Mouse (Mus musculus) MEL (cell line): ENCODE measurements around the gene Kcnk10. TPM values are rescaled to one million over a fixed set of nuclear protein-coding genes. Genes with fewer than 3 reads are reported as not detected.

Source experiments
- DNase-seq: peaks from one replicate; pipeline ENCODE4 v3.0.0; 2011; ENCODE audit warnings: low read depth, low spot score
- H3K27ac ChIP-seq: 2 replicates; pipeline ENCODE4 v1.5.1; 2012; ENCODE audit warnings: low read depth, mild to moderate bottlenecking, control low read depth, low read length, moderate library complexity; ENCODE audit not compliant: control insufficient read depth
- H3K27me3 ChIP-seq, 2 experiments: fragments of 150-350 bp in 1 of 2; sonication (generic) in 1 of 2; 2 replicates each; pipeline ENCODE4 v1.6.1; 2012; ENCODE audit warnings: low read length in 2 of 2, mild to moderate bottlenecking in 2 of 2, improper control_type of control experiment in 1 of 2, moderate library complexity in 1 of 2; ENCODE audit not compliant: insufficient read depth in 2 of 2, control insufficient read depth in 1 of 2
- H3K36me3 ChIP-seq, 2 experiments: 2 replicates each; pipeline ENCODE4 v1.6.1; 2012 to 2014; ENCODE audit warnings: low read length in 2 of 2, improper control_type of control experiment in 1 of 2, inconsistent platforms in 1 of 2, mild to moderate bottlenecking in 1 of 2; ENCODE audit not compliant: insufficient read depth in 2 of 2, control insufficient read depth in 1 of 2
- H3K4me1 ChIP-seq, 2 experiments: fragments of 150-350 bp in 1 of 2; sonication (generic) in 1 of 2; 2 replicates each; pipeline ENCODE4 v1.6.1; 2012; ENCODE audit warnings: low read length in 2 of 2, improper control_type of control experiment in 1 of 2, mild to moderate bottlenecking in 1 of 2; ENCODE audit not compliant: insufficient read depth in 2 of 2, control insufficient read depth in 1 of 2
- H3K4me3 ChIP-seq, 2 experiments: fragments of 150-350 bp in 1 of 2; sonication (generic) in 1 of 2; 2 replicates each; pipeline ENCODE4 v1.5.1; 2012; ENCODE audit warnings: low read depth in 2 of 2, low read length in 2 of 2, mild to moderate bottlenecking in 2 of 2, moderate library complexity in 2 of 2, control low read depth in 1 of 2, improper control_type of control experiment in 1 of 2; ENCODE audit not compliant: control insufficient read depth in 1 of 2, insufficient read depth in 1 of 2
- H3K79me2 ChIP-seq: 2 replicates; pipeline ENCODE4 v1.6.1; 2012; ENCODE audit warnings: mild to moderate bottlenecking, low read length, moderate library complexity; ENCODE audit not compliant: control insufficient read depth, poor library complexity, insufficient read depth
- H3K9ac ChIP-seq: 2 replicates; pipeline ENCODE4 v1.6.1; 2012; ENCODE audit warnings: low read depth, mild to moderate bottlenecking, control low read depth, low read length, moderate library complexity; ENCODE audit not compliant: control insufficient read depth, poor library complexity, severe bottlenecking
- H3K9me3 ChIP-seq: fragments of 150-350 bp; sonication (generic); replicated peaks from 2 replicates; pipeline ENCODE4 v1.6.1; 2012; ENCODE audit warnings: mild to moderate bottlenecking, low read length, improper control_type of control experiment, moderate library complexity; ENCODE audit not compliant: insufficient read depth
- CTCF ChIP-seq, 3 experiments: IDR thresholded peaks in 2 of 3; conservative IDR thresholded peaks in 1 of 3; 2 replicates each; pipeline ENCODE4 v1.5.1; 2011 to 2012; ENCODE audit warnings: low read length in 3 of 3, low read depth in 2 of 3, mild to moderate bottlenecking in 2 of 3, improper control_type of control experiment in 1 of 3, inconsistent platforms in 1 of 3, mixed read lengths in 1 of 3, moderate library complexity in 1 of 3; ENCODE audit not compliant: control insufficient read depth in 1 of 3, insufficient read depth in 1 of 3, poor library complexity in 1 of 3, severe bottlenecking in 1 of 3
- ETS1 ChIP-seq: IDR thresholded peaks from 2 replicates; pipeline ENCODE4 v1.6.1; 2012; ENCODE audit warnings: low read depth, mild to moderate bottlenecking, inconsistent platforms, low read length, improper control_type of control experiment, moderate library complexity
- GABPA ChIP-seq: IDR thresholded peaks from 2 replicates; pipeline ENCODE4 v1.6.1; 2012; ENCODE audit warnings: low read depth, mild to moderate bottlenecking, inconsistent platforms, low read length, improper control_type of control experiment, moderate library complexity
- GATA1 ChIP-seq: IDR thresholded peaks from 2 replicates; pipeline ENCODE4 v1.6.1; 2011; ENCODE audit warnings: low read depth, low read length, improper control_type of control experiment
- KAT2A ChIP-seq: conservative IDR thresholded peaks from 2 replicates; pipeline ENCODE4 v1.6.1; 2012; ENCODE audit warnings: low read depth, low read length, improper control_type of control experiment, inconsistent platforms
- MAFK ChIP-seq: IDR thresholded peaks from 2 replicates; pipeline ENCODE4 v1.6.1; 2011; ENCODE audit warnings: low read depth, mild to moderate bottlenecking, low read length, improper control_type of control experiment, borderline replicate concordance
- MAX ChIP-seq: IDR thresholded peaks from 2 replicates; pipeline ENCODE4 v1.6.1; 2011; ENCODE audit warnings: low read length, improper control_type of control experiment
- MAZ ChIP-seq: IDR thresholded peaks from 2 replicates; pipeline ENCODE4 v1.6.1; 2012; ENCODE audit warnings: low read depth, mild to moderate bottlenecking, inconsistent platforms, low read length, improper control_type of control experiment
- MYB ChIP-seq: IDR thresholded peaks from 2 replicates; pipeline ENCODE4 v1.6.1; 2011; ENCODE audit warnings: mild to moderate bottlenecking, low read depth, low read length, improper control_type of control experiment
- NRF1 ChIP-seq: IDR thresholded peaks from 2 replicates; pipeline ENCODE4 v1.6.1; 2014; ENCODE audit warnings: low read depth, mild to moderate bottlenecking, inconsistent platforms, low read length, improper control_type of control experiment, moderate library complexity; ENCODE audit not compliant: poor library complexity, insufficient read depth, severe bottlenecking
- POLR2A ChIP-seq, 2 experiments: IDR thresholded peaks; 2 replicates each; pipeline ENCODE4 v1.6.1; 2011 to 2012; ENCODE audit warnings: low read length in 2 of 2, mild to moderate bottlenecking in 2 of 2, control low read depth in 1 of 2, improper control_type of control experiment in 1 of 2, low read depth in 1 of 2, moderate library complexity in 1 of 2; ENCODE audit not compliant: control insufficient read depth in 1 of 2, insufficient read depth in 1 of 2, poor library complexity in 1 of 2
- POLR2AphosphoS5 ChIP-seq: IDR thresholded peaks from 2 replicates; pipeline ENCODE4 v1.6.1; 2012; ENCODE audit warnings: low read depth, borderline replicate concordance, mild to moderate bottlenecking, inconsistent platforms, low read length, moderate library complexity, mixed read lengths
- RAD21 ChIP-seq: IDR thresholded peaks from 2 replicates; pipeline ENCODE4 v1.6.1; 2011; ENCODE audit warnings: mild to moderate bottlenecking, low read depth, low read length, improper control_type of control experiment
- RCOR1 ChIP-seq: IDR thresholded peaks from 2 replicates; pipeline ENCODE4 v1.6.1; 2012; ENCODE audit warnings: low read depth, mild to moderate bottlenecking, inconsistent platforms, low read length, improper control_type of control experiment
- SIN3A ChIP-seq: IDR thresholded peaks from 2 replicates; pipeline ENCODE4 v1.6.1; 2012; ENCODE audit warnings: low read length, improper control_type of control experiment, inconsistent platforms
- SMC3 ChIP-seq: IDR thresholded peaks from 2 replicates; pipeline ENCODE4 v1.6.1; 2011; ENCODE audit warnings: low read depth, low read length, improper control_type of control experiment
- TCF12 ChIP-seq: IDR thresholded peaks from 2 replicates; pipeline ENCODE4 v1.6.1; 2014; ENCODE audit warnings: low read depth, mild to moderate bottlenecking, inconsistent platforms, low read length, improper control_type of control experiment, moderate library complexity
- USF1 ChIP-seq: IDR thresholded peaks from 2 replicates; pipeline ENCODE4 v1.6.1; 2014; ENCODE audit warnings: low read depth, mild to moderate bottlenecking, inconsistent platforms, low read length, improper control_type of control experiment, moderate library complexity
- ZC3H11A ChIP-seq: IDR thresholded peaks from 2 replicates; pipeline ENCODE4 v1.6.1; 2012; ENCODE audit warnings: low read depth, mild to moderate bottlenecking, inconsistent platforms, low read length, improper control_type of control experiment
- polyA plus RNA-seq, 2 experiments: library from polyadenylated mRNA; stranded (reverse) in 1 of 2; unstranded in 1 of 2; fragments of >175 nt in 1 of 2; fragments of >200 nt in 1 of 2; gene quantifications; 2 replicates each; pipeline versions ENCODE4 v1.2.1 to v1.2.4; 2012; ENCODE audit warnings: low replicate concordance in 2 of 2, low read depth in 1 of 2; ENCODE audit not compliant: insufficient read length in 2 of 2, insufficient read depth in 1 of 2, missing spikeins in 1 of 2
- total RNA-seq: library from RNA; depleted of rRNA; stranded (reverse); fragments of 300-350 nt; gene quantifications from 2 replicates; pipeline ENCODE4 v1.2.3, GENCODE M21; 2012

Gene Kcnk10
- total and polyA plus RNA-seq, 3 experiments: not detected

DNA sequence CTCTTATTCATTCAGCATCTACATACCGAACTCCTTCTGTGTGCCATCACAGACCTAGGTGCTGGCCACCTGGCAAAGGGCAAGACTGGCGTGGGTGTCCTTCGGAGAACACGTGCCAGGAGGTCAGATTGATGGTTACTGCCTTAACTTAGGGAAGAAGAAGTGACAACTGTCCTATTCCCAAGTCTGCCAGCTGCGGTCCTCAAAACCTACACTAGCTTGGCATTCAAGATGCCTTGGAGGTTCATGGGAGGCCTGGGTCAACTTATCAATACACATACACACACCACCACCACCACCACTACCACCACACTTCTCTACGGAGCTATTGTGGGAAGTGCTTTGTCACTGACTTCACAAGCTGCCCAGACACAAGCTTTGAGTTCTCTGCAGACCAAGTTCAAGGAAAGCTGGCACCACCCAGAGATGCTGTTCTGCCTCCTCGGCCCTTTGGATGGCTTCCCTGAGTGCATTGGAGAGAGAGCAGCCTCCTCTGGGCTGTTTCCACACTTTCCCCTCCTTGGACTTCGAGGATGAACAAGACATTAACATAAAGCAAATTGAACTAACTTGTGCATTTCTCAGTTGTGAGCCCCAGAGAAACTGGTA, 2.1 kb downstream of the Kcnk10 start:
- TF ChIP-seq MYB (no peak), SIN3A (no peak), KAT2A (no peak), RCOR1 (no peak), MAZ (no peak), MAFK (no peak), SMC3 (no peak), CTCF (IDR thresholded peaks at IDR 0.05 in 2 of 3, conservative IDR thresholded peaks at IDR 0.05 in 1 of 3; ENCODE audit: control insufficient read depth in 1 of 3, insufficient read depth in 1 of 3, low read depth in 2 of 3, low read length in 3 of 3, poor library complexity in 1 of 3, severe bottlenecking in 1 of 3) (no peak), ETS1 (no peak), MAX (no peak), POLR2AphosphoS5 (no peak)
- no peaks in the 10 kb centered on the region for H3K36me3 ChIP-seq
- no peaks in the 10 kb centered on the region for H3K9me3 ChIP-seq
- no peak for DNase-seq
- no peak overlapping the region for H3K9ac ChIP-seq
- no peaks in the 10 kb centered on the region for H3K79me2 ChIP-seq
- no peak overlapping the region for H3K4me3 ChIP-seq
- H3K4me1 ChIP-seq: no peaks in the 10 kb centered on the region
- no peaks in the 10 kb centered on the region for H3K27me3 ChIP-seq
- no peak overlapping the region for H3K27ac ChIP-seq

DNA sequence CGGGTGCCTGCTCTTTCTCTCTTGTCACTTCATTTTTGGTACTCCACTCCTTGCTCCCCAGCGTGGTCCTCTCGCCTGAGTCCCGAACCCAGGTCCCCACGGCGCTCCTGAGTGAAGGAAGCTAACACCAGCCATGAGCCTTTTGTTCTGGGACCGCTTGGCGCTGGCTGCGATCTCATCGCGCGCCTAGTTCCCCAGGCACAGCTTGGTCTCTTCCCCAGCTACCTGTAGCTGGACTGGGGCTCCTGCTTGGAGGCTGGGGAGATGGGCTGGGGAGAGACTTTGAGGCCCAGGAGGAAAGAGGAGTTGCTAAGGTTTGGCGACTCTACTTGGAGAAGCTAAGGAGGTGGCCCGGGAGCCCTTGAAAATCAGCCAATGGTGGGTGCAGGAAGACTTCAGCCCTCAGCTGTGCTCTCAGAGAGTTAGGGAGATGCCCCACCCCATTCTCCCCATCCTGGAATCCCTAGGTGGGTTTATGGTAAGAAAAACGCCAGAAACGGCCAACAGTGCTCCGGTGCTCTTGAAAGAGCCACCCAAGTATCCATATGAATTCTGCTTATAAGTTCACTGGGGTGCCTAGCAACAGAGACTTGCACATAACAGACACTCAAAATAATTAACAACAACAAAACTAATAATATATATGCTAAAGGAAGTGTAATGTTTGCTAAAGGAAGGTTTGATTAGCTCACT, 2.8 kb downstream of the Kcnk10 start:
- no peak for DNase-seq
- TF ChIP-seq MYB: no peak
- TF ChIP-seq RAD21: no peak
- no peak for TF ChIP-seq KAT2A
- no peak for TF ChIP-seq POLR2AphosphoS5
- TF ChIP-seq TCF12: no peak
- TF ChIP-seq NRF1: no peak
- no peak for TF ChIP-seq MAX
- no peak for TF ChIP-seq ZC3H11A
- no peak for TF ChIP-seq GATA1
- TF ChIP-seq POLR2A (IDR thresholded peaks at IDR 0.05; ENCODE audit: control insufficient read depth in 1 of 2, insufficient read depth in 1 of 2, low read depth in 1 of 2, low read length in 2 of 2, poor library complexity in 1 of 2): no peak
- TF ChIP-seq USF1: no peak
- no peak for TF ChIP-seq GABPA
- H3K27ac ChIP-seq: no peak overlapping the region
- no peak overlapping the region for H3K9ac ChIP-seq
- H3K4me3 ChIP-seq: no peak overlapping the region
- no peaks in the 10 kb centered on the region for H3K79me2 ChIP-seq
- H3K36me3 ChIP-seq: no peaks in the 10 kb centered on the region
- no peaks in the 10 kb centered on the region for H3K4me1 ChIP-seq
- no peaks in the 10 kb centered on the region for H3K9me3 ChIP-seq
- H3K27me3 ChIP-seq: no peaks in the 10 kb centered on the region
